Mouse (Mus musculus) ovary, postnatal 36 days (tissue): ENCODE data around the gene Pink1.

Experiments used
- DNase-seq: peaks from one replicate; pipeline ENCODE4 v3.0.0; 2022; ENCODE audit warnings: low spot score, mixed read lengths

Pink1 gene

DNA sequence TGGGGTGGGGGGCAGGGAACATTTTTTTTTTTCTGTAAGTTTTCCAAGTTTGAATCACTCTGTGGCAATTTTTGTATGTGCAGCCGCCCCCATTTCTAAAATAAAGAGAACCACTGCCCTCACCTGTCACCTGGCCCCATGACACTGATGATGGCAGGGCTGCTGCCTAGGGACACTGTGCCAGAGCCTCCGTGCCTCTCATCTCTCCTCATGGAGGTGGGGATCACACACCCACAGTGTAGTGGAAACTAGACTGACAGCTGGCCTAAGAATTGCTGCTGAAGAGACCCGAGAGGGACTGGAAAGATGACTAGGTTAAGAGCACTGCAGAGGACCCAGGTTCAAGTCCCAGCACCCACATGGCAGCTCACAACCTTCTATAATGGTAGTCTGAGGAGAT lies 14.0 kb downstream of the Pink1 start:
- DNase-seq = no peak

DNA sequence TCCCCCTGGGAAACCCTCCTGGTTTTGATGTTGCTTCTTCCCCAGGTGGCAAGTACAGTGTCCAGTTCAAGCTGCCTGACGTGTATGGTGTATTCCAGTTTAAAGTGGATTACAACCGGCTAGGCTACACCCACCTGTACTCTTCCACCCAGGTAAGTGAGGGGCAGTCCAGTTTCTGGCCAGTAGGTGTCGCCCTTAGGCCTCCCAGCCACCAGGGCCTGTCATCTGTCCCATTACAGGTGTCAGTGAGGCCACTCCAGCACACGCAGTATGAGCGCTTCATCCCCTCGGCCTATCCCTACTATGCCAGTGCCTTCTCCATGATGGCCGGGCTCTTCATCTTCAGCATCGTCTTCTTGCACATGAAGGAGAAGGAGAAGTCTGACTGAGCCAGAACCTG lies 14.5 kb downstream of the Pink1 start:
- peak; percentile 44 for DNase-seq

- no peak for DNase-seq
Measured at GRCm38 (mm10) chr4:138310311-138310910, 15.7 kb downstream of the Pink1 start.

DNA sequence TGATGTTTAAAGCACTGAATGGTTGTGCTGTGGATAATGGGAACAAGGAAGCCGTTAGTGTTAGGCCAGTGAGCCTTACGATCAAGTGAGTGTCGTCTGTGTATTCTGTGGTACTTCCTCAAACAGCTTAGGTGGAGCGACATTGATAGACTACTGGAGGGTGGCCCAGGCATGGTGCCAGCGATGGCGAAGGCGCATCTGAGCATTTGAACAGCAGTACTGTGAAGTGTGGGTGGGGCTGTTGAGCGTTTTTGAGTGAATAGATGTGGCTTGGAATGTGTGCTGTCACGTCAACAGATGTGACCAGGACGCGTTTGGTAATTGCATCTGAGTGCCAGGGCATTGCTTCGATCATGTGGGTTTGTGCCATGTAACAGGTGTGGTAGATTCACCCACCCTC lies 18.4 kb downstream of the Pink1 start:
- DNase-seq = no peak

GRCm38 (mm10) chr4:138307025-138307424 lies 19.1 kb downstream of the Pink1 start:
- DNase-seq = no peak

- peak; percentile 96 for DNase-seq
Measured at GRCm38 (mm10) chr4:138304340-138305104, 21.6 kb downstream of the Pink1 start, which contains the start of gene Ddost. TSS of gene Ddost (plus strand) at chr4:138304730.

DNA sequence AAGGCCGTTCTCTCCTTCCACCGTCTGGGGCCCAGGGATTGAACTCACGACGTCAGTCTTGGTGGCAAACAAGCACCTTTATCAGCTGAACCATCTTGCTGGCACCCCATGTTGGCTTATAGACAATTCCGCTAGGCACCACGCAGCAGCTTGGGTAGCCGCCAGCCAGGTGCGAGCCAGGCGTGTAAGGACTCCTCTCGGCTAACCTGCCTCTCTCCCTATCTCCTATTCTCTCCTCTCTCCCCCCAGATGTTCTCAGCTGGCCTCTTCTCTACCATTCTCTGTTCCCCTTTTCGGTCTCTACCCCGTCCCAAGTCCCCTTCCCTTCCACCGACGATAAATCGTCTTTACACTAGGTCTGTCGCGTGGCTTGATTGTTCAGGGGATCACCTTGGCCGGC lies 22.4 kb downstream of the Pink1 start:
- DNase-seq = no peak

DNA sequence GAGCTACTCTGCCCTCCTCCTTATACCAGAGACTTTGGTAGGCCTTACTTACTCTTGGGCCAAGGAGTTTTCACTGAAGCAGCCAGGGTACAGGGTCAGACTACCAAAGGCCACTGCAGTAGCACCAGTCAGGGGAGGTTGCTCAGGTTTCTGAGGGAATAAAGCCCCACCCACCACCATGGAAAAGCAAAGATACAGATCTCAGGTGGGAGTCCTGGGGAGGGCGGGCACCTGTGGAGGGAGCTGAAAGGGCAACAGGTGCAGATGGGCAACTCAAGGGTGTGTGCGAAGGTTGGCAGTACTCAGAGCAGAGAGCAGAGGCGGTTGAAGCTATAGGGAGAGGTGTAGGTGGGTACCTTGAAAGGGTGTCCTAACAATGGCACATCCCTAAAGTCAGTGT lies 23.1 kb downstream of the Pink1 start:
- DNase-seq = no peak

DNA sequence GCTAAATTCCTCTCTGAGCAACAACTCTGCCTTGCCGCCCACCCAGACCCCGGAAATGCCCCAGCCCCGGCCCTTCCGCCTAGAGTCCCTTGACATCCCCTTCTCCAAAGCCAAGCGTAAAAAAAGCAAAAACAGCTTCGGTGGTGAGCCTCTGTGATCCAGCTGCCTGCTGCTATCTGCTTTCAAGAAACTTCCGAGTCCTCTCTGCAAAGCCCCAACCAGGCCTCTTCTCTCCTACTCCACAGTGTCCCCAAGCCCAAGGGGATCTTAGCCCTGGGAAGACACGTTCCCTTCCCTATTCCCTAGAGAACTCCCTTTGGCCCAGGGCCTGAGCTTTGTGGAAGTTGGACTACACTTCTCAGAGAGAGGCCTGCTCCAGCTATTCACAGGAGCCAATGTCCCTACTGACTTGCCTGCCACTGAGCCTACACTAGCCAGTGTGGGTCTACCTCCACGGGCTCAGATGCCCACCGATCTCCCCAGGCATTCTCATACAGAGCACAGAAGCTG lies 24.8 kb downstream of the Pink1 start:
- DNase-seq = no peak

DNA sequence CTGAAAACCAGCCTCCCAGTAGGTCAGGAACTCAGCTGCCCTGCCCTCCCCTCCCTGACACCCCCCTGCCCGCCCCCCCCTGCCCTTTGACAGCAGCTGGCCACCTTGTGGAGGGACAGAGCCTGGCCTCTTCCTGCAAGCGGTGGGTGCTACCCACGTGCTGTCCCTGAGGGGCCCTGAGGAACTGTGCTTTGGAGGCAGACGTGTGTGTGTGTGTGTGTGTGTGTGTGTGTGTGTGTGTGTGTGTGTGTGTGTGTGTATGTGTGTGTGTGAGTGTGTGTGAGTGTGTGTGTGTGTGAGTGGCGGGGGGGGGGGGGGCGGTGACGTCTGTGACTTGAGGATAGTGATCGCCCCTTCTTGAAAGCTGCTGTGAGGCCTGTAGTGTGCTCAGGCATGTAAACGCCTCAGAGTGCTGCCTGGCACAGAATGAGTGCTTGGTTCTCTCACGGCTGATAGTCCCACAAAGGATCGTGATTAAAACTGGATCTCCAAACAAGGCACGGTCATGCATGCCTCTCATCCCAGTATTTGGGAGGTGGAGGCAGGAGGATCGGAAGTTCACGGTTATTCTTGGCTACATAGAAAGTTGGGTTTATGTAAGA lies 32.1 kb downstream of the Pink1 start:
- no peak for DNase-seq

- no peak for DNase-seq
Measured at GRCm38 (mm10) chr4:138293261-138293948, 32.7 kb downstream of the Pink1 start.

- no peak for DNase-seq
Measured at GRCm38 (mm10) chr4:138292028-138292427, 34.1 kb downstream of the Pink1 start.

- no peak for DNase-seq
Measured at GRCm38 (mm10) chr4:138288691-138289090, 37.4 kb downstream of the Pink1 start.

- DNase-seq = no peak
Measured at GRCm38 (mm10) chr4:138286411-138286810, 39.7 kb downstream of the Pink1 start.

DNA sequence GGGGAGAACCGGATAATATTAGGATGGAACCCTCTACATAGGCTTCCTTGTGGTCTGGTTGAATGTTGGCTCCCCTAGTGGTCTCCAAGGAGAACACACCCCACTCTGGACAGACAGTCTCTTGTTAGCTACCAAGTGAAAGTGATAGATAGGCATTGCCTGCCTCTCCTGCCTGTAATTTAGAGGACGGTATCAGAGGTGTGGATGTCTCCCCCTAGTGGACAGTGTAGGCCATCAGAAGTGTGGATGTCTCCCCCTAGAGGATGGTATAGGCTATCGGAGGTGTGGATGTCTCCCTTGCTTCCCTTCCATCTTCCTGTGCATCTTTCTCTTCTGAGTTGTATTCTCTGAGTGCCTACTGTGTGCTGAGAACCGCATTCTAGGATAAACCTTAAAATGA lies 43.3 kb downstream of the Pink1 start:
- peak; percentile 26 for DNase-seq

DNA sequence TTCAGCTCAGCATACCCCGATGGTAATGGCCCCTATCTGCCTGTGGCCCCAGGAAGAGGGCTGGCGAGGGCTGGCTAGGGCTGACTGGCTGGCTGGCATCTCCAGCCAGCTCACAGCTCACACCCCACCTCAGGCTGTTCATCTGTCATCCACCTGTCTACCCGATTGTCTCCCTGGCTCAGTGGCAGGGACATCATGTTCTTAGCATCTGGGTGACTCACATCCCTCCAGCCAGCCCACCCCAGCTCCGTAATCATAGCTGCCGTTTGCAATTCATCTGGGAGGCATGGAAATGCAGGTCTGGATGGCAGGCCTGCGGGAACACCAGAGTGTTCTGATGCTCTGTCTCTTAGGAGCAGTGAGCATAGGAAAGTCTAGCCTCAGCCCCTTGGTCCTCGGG lies 47.8 kb downstream of the Pink1 start:
- DNase-seq = no peak

- DNase-seq = no peak
Measured at GRCm38 (mm10) chr4:138272011-138272997, 53.8 kb downstream of the Pink1 start.

DNA sequence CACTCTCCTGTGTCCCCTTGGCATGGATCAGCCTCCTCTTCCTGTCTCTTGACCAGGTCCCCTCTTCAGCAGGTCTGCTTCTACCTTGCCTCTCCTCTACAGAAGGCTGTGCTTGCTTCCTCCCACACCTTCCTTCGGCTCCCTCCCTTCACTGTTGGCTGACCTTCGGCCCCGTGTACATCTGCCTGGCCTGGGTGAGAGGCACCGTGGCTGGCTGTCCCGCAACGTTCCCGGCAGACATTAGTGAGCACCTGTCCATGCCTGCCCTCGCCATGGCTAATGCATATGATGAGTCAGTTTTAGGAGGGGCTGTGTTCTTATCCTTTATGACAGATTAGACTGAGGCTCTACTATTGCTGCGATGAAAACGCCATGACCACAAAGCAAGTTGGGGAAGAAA lies 58.2 kb downstream of the Pink1 start:
- no peak for DNase-seq
